Mouse (Mus musculus) neural tube, embryonic 14.5 days (tissue): ENCODE measurements around the gene Hspa1l. TPM values are rescaled to one million over a fixed set of nuclear protein-coding genes. Genes with fewer than 3 reads are reported as not detected.
"Not testable (repeated sequence)": the region's sequence is repeated elsewhere in the genome, so short reads cannot be mapped to it uniquely, and the experiment has no call there.

Experiments used
- ATAC-seq: fragments of 200-750 bp; cut with Nextera tagmentation; 2 replicates; pipeline ENCODE4 v1.8.0; 2017; ENCODE audit warnings: low read depth, mild to moderate bottlenecking, moderate TSS enrichment, moderate library complexity
- H3K27ac ChIP-seq: fragments of 300-500 bp; sonication (generic); 2 replicates; pipeline ENCODE4 v1.5.1; 2014; ENCODE audit warnings: low read depth, mild to moderate bottlenecking, control low read depth, low read length, moderate library complexity, mixed read lengths
- H3K27me3 ChIP-seq: fragments of 300-500 bp; sonication (generic); 2 replicates; pipeline ENCODE4 v1.6.1; 2014; ENCODE audit warnings: low read length; ENCODE audit not compliant: control insufficient read depth, insufficient read depth
- H3K36me3 ChIP-seq: fragments of 300-500 bp; sonication (generic); 2 replicates; pipeline ENCODE4 v1.6.1; 2014; ENCODE audit warnings: low read length, mixed read lengths; ENCODE audit not compliant: control insufficient read depth, insufficient read depth
- H3K4me1 ChIP-seq: fragments of 300-500 bp; sonication (generic); 2 replicates; pipeline ENCODE4 v1.6.1; 2014; ENCODE audit warnings: low read length; ENCODE audit not compliant: control insufficient read depth, insufficient read depth
- H3K4me2 ChIP-seq: fragments of 300-500 bp; sonication (generic); 2 replicates; pipeline ENCODE4 v1.6.1; 2014; ENCODE audit warnings: mild to moderate bottlenecking, low read depth, low read length, control low read depth
- H3K4me3 ChIP-seq: fragments of 300-500 bp; sonication (generic); 2 replicates; pipeline ENCODE4 v1.5.1; 2014; ENCODE audit warnings: low read depth, low read length, control low read depth, mixed read lengths
- H3K9ac ChIP-seq: fragments of 300-500 bp; sonication (generic); replicated peaks from 2 replicates; pipeline ENCODE4 v1.6.1; 2014; ENCODE audit warnings: low read depth, mild to moderate bottlenecking, control low read depth, low read length, mixed read lengths
- H3K9me3 ChIP-seq: fragments of 300-500 bp; sonication (generic); 2 replicates; pipeline ENCODE4 v1.6.1; 2016; ENCODE audit warnings: low read length; ENCODE audit not compliant: control insufficient read depth
- WGBS: fragments of 180-500 bp; shearing (Covaris S2); extraction: QIAGEN DNeasy Blood & Tissue Kit; methylation state at CpG from one replicate; pipeline ENCODE4 v1.1.7; 2014; 5-methylcytosine and 5-hydroxymethylcytosine counted together
- polyA plus RNA-seq: library from polyadenylated mRNA; unstranded; fragments of >200 nt; fragmentation: Nextera tagmentation; extraction: Ambion mirVana; gene quantifications from 2 replicates; pipeline ENCODE4 v1.2.1, GENCODE M21; 2014

The Hspa1l gene
- polyA plus RNA-seq, 1 experiment from 2014 or later = 1.6 TPM

DNA sequence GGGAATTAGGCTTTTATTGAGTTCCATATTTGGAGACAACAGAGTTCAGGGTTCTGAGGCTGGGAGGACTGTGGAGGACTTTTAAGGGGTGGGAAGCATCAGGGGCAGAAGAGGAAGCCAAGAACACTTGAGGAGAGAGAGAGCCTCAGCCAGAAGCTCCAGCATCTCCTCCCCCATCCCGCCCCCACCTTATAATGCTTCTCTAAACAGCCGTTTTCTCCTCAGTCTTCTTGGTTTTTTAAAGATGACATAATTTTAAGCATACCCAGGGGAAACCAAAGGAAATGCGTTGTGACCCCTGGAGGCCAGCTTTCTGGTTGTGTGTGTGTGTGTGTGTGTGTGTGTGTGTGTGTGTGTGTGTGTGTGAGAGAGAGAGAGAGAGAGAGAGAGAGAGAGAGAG, 10.4 kb upstream of the Hspa1l start:
- WGBS = 38% methylated on average over 3 of the region's 3 CpGs
- H3K9ac ChIP-seq = no peak overlapping the region
- ATAC-seq = no peak

DNA sequence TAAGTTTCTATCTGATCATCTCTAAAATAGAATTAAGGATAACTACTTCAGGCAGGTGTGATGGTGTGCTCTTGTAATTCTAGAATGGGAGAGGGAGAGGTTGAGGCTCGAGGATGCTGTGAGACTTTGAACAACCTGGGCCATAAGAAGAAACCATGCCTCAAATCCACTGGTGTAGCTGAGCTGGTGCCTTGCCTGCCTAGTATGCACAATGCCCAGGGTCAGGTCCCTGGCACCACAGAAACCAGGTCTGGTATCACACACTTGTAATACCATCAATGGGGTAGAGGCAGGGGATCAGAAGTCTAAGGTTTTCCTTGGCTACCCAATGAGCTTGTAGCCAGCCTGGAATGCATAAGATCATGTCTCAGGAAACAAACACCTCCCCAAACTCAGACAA, 9.7 kb upstream of the Hspa1l start:
- H3K36me3 ChIP-seq = no peaks in the 10 kb centered on the region
- 0 out of 2 replicates have a peak overlapping the region, but pooled peaks have one; percentile 16 for H3K9ac ChIP-seq
- 63% methylated on average over 1 of the region's 1 CpGs for WGBS
- H3K27me3 ChIP-seq = 0 out of 2 replicates have a peak, but pooled peaks cover 3% of the 10 kb centered on the region
- no peak overlapping the region for H3K4me3 ChIP-seq
- no peak for ATAC-seq
- no peak overlapping the region for H3K4me2 ChIP-seq
- no peaks in the 10 kb centered on the region for H3K9me3 ChIP-seq
- no peak overlapping the region for H3K27ac ChIP-seq
- H3K4me1 ChIP-seq = no peaks in the 10 kb centered on the region

More for the DNA sequence above, 10.4 kb upstream of the Hspa1l start:
- Histone ChIP-seq H3K9me3 (no peaks in the 10 kb centered on the region), H3K4me2 (no peak overlapping the region), H3K4me3 (no peak overlapping the region), H3K36me3 (no peaks in the 10 kb centered on the region), H3K27me3 (no peaks in the 10 kb centered on the region), H3K4me1 (no peaks in the 10 kb centered on the region), H3K27ac (no peak overlapping the region)

DNA sequence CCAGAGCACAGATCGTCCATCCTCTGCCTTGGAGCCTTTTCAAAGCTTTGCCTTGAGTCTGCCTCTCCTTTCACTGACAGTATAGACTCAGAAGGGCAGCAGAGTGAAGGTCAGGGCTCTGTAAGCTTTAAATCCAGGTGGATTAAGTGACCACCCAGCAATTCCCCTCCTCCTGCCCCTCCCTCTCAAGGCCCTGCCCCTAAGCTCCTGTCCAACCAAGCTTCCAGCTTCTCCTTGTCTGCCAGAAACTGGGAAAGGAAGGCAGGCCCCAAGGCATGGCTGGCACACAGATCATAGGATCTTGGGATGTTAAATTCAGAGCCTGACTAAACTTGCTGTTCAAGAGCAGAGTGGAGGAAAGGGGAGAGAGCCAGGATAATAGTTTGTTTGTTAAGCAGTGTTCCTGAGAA, 7.9 kb upstream of the Hspa1l start:
- no peak overlapping the region for H3K4me2 ChIP-seq
- H3K9me3 ChIP-seq = no peaks in the 10 kb centered on the region
- no peak for ATAC-seq
- no peaks in the 10 kb centered on the region for H3K4me1 ChIP-seq
- 24% methylated on average over 1 of the region's 1 CpGs for WGBS
- H3K4me3 ChIP-seq = no peak overlapping the region
- H3K27me3 ChIP-seq = peaks cover 12% of the 10 kb centered on the region
- no peak overlapping the region for H3K9ac ChIP-seq
- H3K36me3 ChIP-seq = no peaks in the 10 kb centered on the region
- H3K27ac ChIP-seq = no peak overlapping the region

DNA sequence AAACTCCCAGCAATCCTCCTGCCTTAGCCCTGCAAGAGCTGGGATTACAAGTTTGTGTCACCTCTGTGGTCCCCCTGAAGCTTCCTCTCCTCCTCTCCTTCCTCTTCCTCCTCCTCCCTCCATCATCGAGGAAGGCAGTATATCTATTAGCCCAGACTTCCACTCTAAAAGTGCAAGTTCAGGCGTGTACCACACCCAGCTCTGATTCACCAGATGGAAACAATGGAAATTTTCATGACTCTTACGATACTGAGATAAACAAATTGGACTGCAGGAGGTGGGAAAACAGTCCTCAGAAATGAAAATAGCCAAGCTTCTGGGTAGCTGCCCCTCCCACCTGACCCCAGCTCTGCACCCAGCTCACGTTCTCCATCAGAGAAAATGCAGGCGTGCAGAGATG, 6.9 kb upstream of the Hspa1l start:
- WGBS = 73% methylated on average over 5 of the region's 5 CpGs
- Histone ChIP-seq H3K36me3 (no peaks in the 10 kb centered on the region), H3K27me3 (peaks cover 12% of the 10 kb centered on the region), H3K9ac (no peak overlapping the region), H3K27ac (no peak overlapping the region), H3K4me3 (no peak overlapping the region), H3K4me1 (no peaks in the 10 kb centered on the region), H3K4me2 (no peak overlapping the region), H3K9me3 (no peaks in the 10 kb centered on the region)
- no peak for ATAC-seq

DNA sequence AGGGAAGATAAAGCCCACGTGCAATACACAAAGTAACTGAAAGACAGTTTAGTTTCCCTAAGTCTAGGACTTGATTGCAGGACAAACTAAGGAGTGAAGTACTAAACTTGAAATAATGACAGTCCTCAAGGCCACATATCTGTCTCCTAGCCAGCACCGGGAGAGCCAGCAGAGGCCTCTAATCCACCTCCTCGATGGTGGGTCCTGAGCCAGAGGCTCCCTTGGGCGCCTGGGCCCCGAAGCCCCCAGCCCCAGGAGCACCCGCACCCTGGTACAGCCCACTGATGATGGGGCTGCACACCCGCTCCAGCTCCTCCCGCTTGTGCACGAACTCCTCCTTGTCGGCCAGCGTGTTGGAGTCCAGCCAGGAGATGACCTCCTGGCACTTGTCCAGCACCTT, 2.7 kb upstream of the Hspa1l start, which contains the start of gene Gm20481:
Gene Gm20481, plus strand, starts transcription at position 91 of the 400 bp plus-strand sequence.
- not testable (repeated sequence) for H3K4me1 ChIP-seq, H3K36me3 ChIP-seq, H3K4me2 ChIP-seq, H3K4me3 ChIP-seq, ATAC-seq, H3K27ac ChIP-seq, H3K9ac ChIP-seq, H3K9me3 ChIP-seq
- H3K27me3 ChIP-seq = peaks cover 12% of the 10 kb centered on the region
- 72% methylated on average over 6 of the region's 11 CpGs for WGBS

DNA sequence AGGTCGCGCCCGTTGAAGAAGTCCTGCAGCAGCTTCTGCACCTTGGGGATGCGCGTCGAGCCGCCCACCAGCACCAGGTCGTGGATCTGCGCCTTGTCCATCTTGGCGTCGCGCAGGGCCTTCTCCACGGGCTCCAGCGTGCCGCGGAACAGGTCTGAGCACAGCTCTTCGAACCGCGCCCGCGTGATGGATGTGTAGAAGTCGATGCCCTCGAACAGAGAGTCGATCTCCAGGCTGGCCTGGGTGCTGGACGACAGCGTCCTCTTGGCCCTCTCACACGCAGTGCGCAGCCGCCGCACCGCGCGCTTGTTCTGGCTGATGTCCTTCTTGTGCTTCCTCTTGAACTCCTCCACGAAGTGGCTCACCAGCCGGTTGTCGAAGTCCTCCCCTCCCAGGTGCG, 1.7 kb upstream of the Hspa1l start:
- peaks cover 12% of the 10 kb centered on the region for H3K27me3 ChIP-seq
- H3K36me3 ChIP-seq, H3K9ac ChIP-seq, H3K9me3 ChIP-seq, ATAC-seq, H3K4me1 ChIP-seq, H3K27ac ChIP-seq, H3K4me3 ChIP-seq, H3K4me2 ChIP-seq: not testable (repeated sequence)
- WGBS = 34% methylated on average over 18 of the region's 37 CpGs

DNA sequence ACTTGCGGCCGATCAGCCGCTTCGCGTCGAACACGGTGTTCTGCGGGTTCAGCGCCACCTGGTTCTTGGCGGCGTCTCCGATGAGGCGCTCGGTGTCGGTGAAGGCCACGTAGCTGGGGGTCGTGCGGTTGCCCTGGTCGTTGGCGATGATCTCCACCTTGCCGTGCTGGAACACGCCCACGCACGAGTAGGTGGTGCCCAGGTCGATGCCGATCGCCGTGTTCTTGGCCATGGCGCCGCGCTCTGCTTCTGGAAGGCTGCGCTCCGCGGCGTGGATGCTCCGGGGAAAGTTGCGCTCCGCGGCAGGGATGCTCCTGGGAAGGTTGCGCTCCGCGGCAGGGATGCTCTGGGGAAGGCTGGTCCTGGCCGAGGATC, 822 bp upstream of the Hspa1l start:
- ATAC-seq = peak; percentile 62
- peaks cover 12% of the 10 kb centered on the region for H3K27me3 ChIP-seq
- peak overlapping the region; percentile 35; the same call in 1 of the 2 replicates for H3K4me3 ChIP-seq
- H3K36me3 ChIP-seq, H3K9ac ChIP-seq, H3K27ac ChIP-seq, H3K9me3 ChIP-seq, H3K4me1 ChIP-seq: not testable (repeated sequence)
- under 1% methylated on average over 18 of the region's 43 CpGs for WGBS
- peak overlapping the region; percentile 73 for H3K4me2 ChIP-seq

DNA sequence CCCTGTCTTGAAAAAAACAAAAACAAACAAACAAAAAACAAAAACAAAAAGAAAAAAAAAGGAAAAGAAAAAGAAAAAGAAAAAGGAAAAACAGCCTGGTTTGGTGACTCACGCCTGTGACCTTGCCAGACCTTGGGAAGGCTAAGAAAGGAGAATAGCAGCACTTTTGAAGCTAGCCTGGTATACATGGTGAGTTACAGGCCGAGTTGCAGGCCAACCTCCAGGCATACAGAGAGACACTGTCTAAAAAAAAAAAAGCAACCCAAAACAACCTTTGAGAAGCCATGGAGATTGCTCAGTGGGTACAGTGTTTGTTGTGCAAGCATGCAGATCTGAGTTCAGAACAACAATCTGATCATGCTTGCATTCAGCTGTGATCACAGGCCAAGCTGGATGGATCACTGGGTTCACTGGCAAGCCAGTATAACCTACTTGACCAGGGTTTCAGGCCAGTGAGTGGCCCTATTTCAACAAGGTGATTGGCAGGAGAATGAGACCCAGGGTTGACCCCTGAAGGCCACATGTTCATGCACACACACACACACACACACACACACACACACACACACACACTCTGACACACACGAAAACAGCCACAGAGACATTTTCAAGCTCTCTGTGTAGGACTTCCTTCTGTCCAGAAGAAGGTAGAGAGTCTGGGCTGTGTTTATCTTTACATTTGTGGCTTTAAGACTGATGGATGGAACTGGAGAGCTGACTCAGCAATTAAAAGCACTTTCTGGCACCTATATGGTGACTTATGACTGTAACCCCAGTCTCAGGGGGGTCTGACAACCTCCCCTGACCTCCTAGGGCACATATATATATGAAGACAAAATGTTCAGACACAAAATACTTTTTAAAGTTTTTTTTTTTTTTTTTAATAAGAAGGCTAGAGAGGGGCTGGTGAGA, 3.3 kb downstream of the Hspa1l start:
- Histone ChIP-seq H3K9ac (no peak overlapping the region), H3K9me3 (no peaks in the 10 kb centered on the region), H3K27ac (no peak overlapping the region), H3K27me3 (no peaks in the 10 kb centered on the region), H3K4me1 (peaks cover 6% of the 10 kb centered on the region; the same call in 1 of the 2 replicates), H3K36me3 (no peaks in the 10 kb centered on the region), H3K4me3 (no peak overlapping the region), H3K4me2 (no peak overlapping the region)
- no peak for ATAC-seq
- WGBS = 84% methylated on average over 3 of the region's 3 CpGs

DNA sequence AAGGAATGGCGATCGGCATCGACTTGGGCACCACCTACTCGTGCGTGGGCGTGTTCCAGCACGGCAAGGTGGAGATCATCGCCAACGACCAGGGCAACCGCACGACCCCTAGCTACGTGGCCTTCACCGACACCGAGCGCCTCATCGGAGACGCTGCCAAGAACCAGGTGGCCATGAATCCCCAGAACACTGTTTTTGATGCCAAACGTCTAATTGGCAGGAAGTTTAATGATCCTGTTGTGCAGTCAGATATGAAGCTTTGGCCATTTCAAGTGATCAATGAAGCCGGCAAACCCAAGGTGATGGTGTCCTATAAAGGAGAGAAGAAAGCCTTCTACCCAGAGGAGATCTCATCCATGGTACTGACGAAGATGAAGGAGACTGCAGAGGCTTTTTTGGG, 4.5 kb downstream of the Hspa1l start:
- no peaks in the 10 kb centered on the region for H3K27me3 ChIP-seq
- no peak overlapping the region for H3K4me3 ChIP-seq
- peaks cover 11% of the 10 kb centered on the region; the same call in 1 of the 2 replicates for H3K4me1 ChIP-seq
- no peaks in the 10 kb centered on the region for H3K9me3 ChIP-seq
- no peak overlapping the region for H3K4me2 ChIP-seq
- ATAC-seq = no peak
- no peaks in the 10 kb centered on the region for H3K36me3 ChIP-seq
- H3K27ac ChIP-seq = no peak overlapping the region
- no peak overlapping the region for H3K9ac ChIP-seq
- WGBS = 97% methylated on average over 20 of the region's 20 CpGs
